Mouse (Mus musculus): ENCODE results near the gene Thsd4. TPM values are rescaled to one million over a fixed set of nuclear protein-coding genes. Genes with fewer than 3 reads are reported as not detected.

Gene Thsd4
- polyA plus RNA-seq, 1 experiment from 2014 or later = 9.4 TPM

DNA sequence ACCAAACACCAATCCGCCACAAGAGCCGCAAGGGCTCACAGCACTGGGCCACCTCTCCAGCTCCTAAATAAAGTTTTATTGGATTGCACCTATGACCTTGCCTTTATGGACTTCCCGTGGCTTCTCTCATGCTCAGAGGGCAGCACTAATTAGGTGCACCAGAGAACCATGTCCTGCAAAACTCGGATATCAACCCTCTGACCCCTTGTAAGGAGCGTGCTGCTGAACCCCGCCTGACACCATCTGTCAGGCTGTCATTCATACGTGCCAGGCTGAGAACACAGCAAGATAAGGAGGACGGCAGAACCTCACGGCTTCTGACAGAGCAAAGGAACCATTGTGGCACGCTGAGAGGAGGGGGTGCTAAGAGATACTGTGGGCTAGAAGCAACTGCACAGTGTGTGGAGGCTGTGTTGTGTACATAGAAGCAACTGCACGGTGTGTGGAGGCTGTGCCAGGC lies 8.5 kb downstream of the Thsd4 start:
- Histone ChIP-seq H3K9ac (no peak overlapping the region), H3K27me3 (peaks cover 22% of the 10 kb centered on the region; the same call in 1 of the 2 replicates), H3K9me3 (no peaks in the 10 kb centered on the region), H3K4me2 (no peak overlapping the region), H3K4me3 (replicated peaks) (no peak overlapping the region), H3K27ac (no peak overlapping the region), H3K4me1 (peaks cover 44% of the 10 kb centered on the region), H3K36me3 (replicated peaks) (no peaks in the 10 kb centered on the region)
- peak; percentile 20; the same call in 1 of the 2 replicates for ATAC-seq (ENCODE audit: low FRiP score)
- WGBS = 42% methylated on average over 11 of the region's 11 CpGs

DNA sequence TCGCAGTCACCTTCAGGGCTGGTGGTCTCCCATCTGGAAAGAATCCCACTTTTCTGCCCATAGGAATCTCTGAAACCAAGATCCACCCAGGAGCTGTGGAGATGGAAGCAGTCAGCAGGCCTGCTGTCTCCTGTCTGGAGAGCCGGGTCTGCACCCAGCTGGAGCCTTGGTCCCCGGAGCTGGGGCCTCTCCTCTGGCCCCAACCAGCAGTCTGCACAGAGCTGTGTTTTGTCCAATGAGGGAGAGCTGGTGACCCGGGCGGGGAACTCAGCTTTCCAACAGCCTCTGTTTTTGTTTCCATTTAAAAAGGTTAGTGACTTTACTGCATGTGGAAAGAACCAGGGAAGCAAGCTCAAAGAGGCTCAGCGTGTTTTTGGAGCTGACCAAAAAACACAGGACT lies 11.0 kb downstream of the Thsd4 start:
- ATAC-seq (ENCODE audit: low FRiP score) = no peak
- Histone ChIP-seq H3K9ac (no peak overlapping the region), H3K4me1 (peaks cover 32% of the 10 kb centered on the region), H3K27ac (no peak overlapping the region), H3K9me3 (no peaks in the 10 kb centered on the region), H3K27me3 (peaks cover 8% of the 10 kb centered on the region; the same call in 1 of the 2 replicates), H3K36me3 (replicated peaks) (no peaks in the 10 kb centered on the region), H3K4me2 (no peak overlapping the region), H3K4me3 (replicated peaks) (no peak overlapping the region)
- 44% methylated on average over 6 of the region's 6 CpGs for WGBS

DNA sequence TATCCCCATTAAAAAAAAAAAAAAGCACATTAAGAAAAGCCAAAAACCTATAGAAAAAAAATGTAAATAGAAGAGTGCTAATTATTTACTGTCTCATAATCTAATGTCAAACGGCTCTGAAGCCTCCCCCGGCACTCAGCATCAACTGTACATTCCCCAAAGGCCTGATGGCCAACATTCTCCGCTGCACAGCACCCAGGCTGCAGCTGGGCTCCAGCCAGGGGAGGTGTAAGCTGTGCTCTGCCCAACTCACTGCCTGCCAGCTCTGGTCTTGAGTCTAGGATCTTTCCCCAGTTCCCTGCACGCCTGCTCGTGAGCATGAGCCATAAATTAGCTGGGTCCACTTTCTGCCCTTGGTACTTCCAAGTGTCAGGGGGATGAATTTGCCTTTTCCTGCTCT lies 15.7 kb downstream of the Thsd4 start:
- no peak overlapping the region for H3K9ac ChIP-seq
- no peak overlapping the region for H3K4me3 ChIP-seq (replicated peaks)
- H3K36me3 ChIP-seq (replicated peaks) = no peaks in the 10 kb centered on the region
- no peak overlapping the region for H3K4me2 ChIP-seq
- 80% methylated on average over 5 of the region's 5 CpGs for WGBS
- H3K4me1 ChIP-seq = peaks cover 29% of the 10 kb centered on the region
- no peak for ATAC-seq (ENCODE audit: low FRiP score)
- H3K9me3 ChIP-seq = no peaks in the 10 kb centered on the region
- H3K27ac ChIP-seq = no peak overlapping the region
- peaks cover 8% of the 10 kb centered on the region; the same call in 1 of the 2 replicates for H3K27me3 ChIP-seq

DNA sequence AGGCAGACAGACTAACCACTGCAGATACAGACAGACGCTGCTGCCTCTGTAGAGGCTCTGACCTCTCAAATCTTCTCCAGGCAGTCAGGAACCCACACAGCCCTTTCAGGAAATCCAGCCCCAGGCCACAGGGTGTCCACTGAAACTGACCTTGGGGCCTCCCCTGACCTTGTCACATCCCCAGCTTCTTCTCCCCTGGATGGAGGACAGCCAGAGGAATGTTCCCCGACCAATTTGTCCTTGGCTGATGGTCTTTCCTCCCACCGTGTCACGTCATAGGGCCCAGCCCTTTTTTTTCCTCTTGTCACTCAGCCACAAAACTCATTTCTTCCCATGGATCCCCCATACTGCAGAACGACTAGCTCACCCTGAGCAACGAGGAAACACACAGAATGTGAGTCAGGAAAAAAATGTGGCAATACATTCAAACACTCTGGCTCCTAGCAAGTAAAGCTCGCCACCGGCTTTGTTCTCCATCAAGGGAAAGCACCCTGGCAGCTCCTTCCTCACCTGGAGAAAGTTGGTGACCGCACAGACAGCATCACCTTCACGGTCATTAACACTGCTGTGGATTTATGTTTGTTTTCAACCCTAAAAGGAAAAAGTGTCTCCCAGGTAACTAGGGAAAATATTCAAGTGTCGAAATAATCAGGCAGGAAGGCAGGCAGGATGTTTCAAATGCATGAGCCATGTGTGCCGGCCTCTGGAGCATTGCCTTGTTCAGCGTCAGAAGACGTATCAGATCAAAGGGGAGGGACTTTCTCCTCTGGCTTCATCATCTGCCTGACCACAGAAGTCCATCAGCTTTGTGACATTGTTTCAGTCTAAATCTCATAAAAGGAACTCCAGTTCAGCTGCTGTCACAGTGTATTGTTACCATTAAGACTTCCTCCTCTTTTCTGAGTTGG lies 17.2 kb downstream of the Thsd4 start:
- ATAC-seq (ENCODE audit: low FRiP score) = no peak
- Histone ChIP-seq H3K9me3 (no peaks in the 10 kb centered on the region), H3K4me3 (replicated peaks) (no peak overlapping the region), H3K27me3 (no peaks in the 10 kb centered on the region), H3K9ac (no peak overlapping the region), H3K4me2 (no peak overlapping the region), H3K4me1 (peaks cover 15% of the 10 kb centered on the region), H3K27ac (no peak overlapping the region), H3K36me3 (replicated peaks) (no peaks in the 10 kb centered on the region)
- 80% methylated on average over 14 of the region's 14 CpGs for WGBS

DNA sequence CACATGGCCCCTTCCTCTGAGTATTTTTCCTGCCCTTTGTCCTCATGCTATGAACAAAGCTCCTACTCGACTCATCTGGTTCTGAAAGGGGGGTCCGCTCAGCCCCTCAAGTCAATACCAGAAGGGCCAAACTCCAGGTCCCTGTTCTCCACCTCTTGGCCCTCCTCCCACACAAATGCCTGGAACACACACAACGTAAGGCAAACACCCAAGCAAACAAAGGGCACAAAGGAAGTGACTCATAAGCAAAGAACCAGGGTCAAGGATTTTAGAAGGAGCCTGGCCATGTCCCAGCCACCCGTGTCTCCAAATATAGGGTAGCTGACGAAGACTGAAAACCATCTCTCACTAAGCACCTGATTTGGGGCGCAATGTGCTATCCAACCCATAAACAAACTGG lies 19.6 kb downstream of the Thsd4 start:
- Histone ChIP-seq H3K4me2 (no peak overlapping the region), H3K9me3 (no peaks in the 10 kb centered on the region), H3K9ac (no peak overlapping the region), H3K4me1 (peaks cover 15% of the 10 kb centered on the region), H3K27ac (no peak overlapping the region), H3K36me3 (replicated peaks) (no peaks in the 10 kb centered on the region), H3K4me3 (replicated peaks) (no peak overlapping the region), H3K27me3 (no peaks in the 10 kb centered on the region)
- ATAC-seq (ENCODE audit: low FRiP score) = no peak
- WGBS = 89% methylated on average over 6 of the region's 6 CpGs

DNA sequence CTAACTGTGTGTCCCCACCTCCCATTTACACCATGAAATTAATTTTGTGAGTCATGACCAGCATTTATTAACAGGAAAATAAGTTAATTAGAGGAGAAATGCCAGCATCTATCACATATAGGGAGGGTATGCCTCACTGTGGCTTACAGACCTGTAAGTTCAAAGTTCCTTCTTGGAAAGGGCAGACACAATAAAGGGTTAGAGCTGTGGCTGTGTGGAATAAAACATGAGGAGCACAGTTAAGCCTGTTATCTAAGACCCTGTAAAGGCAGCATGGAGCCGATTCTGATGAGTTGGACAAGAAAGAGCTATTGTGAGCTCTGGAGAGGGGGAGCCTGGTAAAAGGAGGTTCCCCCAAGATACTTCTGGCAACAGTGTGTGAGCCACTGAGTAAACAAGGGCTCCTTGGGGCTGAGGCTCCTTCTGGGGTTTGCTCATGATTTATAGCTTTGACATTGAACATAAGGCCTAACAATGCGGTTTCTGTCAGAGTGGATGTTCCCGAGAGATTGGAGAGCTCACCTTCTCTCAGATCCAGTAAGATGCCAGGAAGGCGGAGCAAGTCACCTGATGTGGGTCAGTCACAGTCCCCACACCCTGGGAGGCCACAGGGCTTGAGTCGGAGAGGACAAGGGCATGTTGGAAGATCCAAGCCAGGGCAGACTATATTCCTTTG lies 20.2 kb downstream of the Thsd4 start:
- Histone ChIP-seq H3K4me3 (replicated peaks) (no peak overlapping the region), H3K4me2 (no peak overlapping the region), H3K27me3 (no peaks in the 10 kb centered on the region), H3K36me3 (replicated peaks) (no peaks in the 10 kb centered on the region), H3K4me1 (peaks cover 15% of the 10 kb centered on the region), H3K9me3 (no peaks in the 10 kb centered on the region), H3K27ac (no peak overlapping the region), H3K9ac (no peak overlapping the region)
- no peak for ATAC-seq (ENCODE audit: low FRiP score)
- WGBS = 83% methylated on average over 5 of the region's 5 CpGs

DNA sequence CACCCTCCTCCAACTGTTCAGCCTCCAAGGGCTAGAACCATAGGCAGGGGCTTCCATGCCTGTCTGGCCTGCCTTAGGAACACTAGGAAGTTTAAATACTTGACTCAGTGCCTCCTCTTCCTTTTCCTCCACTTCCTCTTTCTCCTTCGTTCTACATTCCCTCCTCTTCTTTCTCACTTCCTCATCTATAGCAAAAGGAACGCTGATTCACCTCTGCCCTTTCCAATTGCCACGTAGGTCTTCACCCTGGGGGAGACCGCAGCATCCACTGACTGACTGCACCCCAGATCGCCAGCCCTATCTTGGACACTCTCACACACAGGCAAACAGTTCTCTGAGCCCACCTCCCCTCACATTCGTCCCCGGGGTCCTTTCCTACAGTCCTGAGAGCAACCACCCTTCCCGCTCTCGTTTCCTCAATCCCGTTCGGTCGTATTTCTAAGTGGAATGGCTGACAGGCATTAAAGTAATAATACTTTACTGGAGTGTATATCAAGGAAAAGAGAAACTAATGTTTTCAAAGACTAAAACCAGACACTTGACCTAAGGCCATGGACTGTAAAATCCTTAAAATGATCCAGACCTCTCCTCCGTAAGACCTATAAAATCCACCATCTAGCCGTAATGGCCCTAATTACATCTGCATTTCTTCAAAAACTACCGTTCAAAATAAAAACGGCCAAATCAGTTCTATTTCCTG lies 29.4 kb downstream of the Thsd4 start:
- Histone ChIP-seq H3K36me3 (replicated peaks) (no peaks in the 10 kb centered on the region), H3K4me2 (no peak overlapping the region), H3K9ac (no peak overlapping the region), H3K27me3 (no peaks in the 10 kb centered on the region), H3K4me1 (no peaks in the 10 kb centered on the region), H3K9me3 (no peaks in the 10 kb centered on the region), H3K4me3 (replicated peaks) (no peak overlapping the region), H3K27ac (no peak overlapping the region)
- 88% methylated on average over 16 of the region's 16 CpGs for WGBS
- ATAC-seq (ENCODE audit: low FRiP score) = no peak

DNA sequence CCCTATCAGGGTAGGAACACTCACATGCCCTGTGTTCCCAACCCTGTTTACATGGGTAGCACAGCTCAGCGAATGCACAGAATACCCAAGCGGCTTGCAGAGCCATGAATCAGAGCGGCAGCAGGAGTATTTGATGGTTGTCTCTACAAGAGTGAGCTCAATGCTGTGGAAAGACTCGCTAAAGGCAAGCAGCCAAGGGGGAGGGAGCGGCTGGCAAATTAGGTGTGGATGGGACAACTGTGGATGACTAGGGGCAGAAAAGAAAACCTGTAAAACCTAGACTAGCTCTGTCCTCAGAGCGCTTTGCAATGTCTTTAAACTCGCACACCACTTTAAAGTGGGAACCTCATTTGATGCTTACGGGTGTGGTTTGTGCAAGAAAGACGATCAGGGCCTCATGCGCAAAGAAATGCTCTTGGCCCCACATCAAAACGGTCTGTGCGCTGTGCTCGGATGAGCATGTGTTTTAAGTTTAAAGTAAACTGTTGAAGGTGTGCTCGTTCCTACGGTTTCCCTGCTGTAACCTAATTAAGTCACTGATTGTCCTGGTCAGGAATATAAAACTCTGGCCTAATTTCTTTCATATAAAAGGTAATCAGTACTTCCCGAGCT lies 30.3 kb downstream of the Thsd4 start:
- no peak for ATAC-seq (ENCODE audit: low FRiP score)
- Histone ChIP-seq H3K4me2 (no peak overlapping the region), H3K9ac (no peak overlapping the region), H3K27ac (no peak overlapping the region), H3K4me3 (replicated peaks) (no peak overlapping the region), H3K27me3 (no peaks in the 10 kb centered on the region), H3K36me3 (replicated peaks) (no peaks in the 10 kb centered on the region), H3K9me3 (no peaks in the 10 kb centered on the region), H3K4me1 (no peaks in the 10 kb centered on the region)
- WGBS = 85% methylated on average over 16 of the region's 16 CpGs

DNA sequence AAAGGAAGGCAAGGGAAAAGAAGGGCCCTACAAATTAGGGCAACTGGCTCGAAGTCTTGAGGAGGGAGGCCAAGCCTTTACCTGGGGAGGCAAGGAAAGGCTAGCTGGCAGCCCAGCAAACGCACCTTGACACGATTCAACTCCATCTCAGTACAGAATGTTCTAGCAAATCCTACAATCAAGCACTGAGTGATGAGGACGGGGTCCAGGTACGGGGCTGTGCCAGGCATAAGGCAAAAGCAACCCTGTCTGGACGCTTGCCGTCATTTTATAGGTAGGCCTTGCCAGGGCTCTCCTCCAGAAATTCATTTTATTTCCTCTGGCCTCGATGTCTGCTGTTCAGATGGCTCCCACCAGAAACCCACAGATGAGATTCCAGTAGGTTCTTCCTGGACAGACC lies 30.8 kb downstream of the Thsd4 start:
- H3K4me2 ChIP-seq = no peak overlapping the region
- no peak overlapping the region for H3K27ac ChIP-seq
- no peaks in the 10 kb centered on the region for H3K4me1 ChIP-seq
- no peaks in the 10 kb centered on the region for H3K9me3 ChIP-seq
- H3K4me3 ChIP-seq (replicated peaks) = no peak overlapping the region
- no peaks in the 10 kb centered on the region for H3K36me3 ChIP-seq (replicated peaks)
- no peak overlapping the region for H3K9ac ChIP-seq
- WGBS = 95% methylated on average over 8 of the region's 8 CpGs
- no peaks in the 10 kb centered on the region for H3K27me3 ChIP-seq
- no peak for ATAC-seq (ENCODE audit: low FRiP score)

DNA sequence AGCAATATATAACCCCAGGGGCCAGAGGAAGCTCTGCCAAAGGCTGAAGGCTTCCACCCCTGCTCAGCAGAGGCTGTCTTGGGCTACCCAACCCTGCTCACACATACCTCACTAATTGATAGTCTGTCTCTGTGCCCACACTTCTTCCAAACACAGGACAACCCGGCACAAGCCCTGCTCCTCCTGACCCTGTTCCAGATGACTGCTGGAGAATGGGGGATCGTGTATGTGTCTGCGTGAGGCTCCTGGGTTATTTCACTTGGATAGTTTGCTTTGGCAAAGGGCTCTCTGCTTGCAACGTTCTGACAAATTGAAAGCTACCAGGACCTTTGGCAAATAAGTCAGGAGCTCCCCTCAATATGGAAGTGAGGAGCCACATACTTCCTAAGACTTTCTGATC lies 33.0 kb downstream of the Thsd4 start:
- Histone ChIP-seq H3K9ac (no peak overlapping the region), H3K27me3 (no peaks in the 10 kb centered on the region), H3K36me3 (replicated peaks) (no peaks in the 10 kb centered on the region), H3K4me1 (no peaks in the 10 kb centered on the region), H3K4me2 (no peak overlapping the region), H3K9me3 (no peaks in the 10 kb centered on the region), H3K27ac (no peak overlapping the region), H3K4me3 (replicated peaks) (no peak overlapping the region)
- no peak for ATAC-seq (ENCODE audit: low FRiP score)
- WGBS = 82% methylated on average over 4 of the region's 4 CpGs

DNA sequence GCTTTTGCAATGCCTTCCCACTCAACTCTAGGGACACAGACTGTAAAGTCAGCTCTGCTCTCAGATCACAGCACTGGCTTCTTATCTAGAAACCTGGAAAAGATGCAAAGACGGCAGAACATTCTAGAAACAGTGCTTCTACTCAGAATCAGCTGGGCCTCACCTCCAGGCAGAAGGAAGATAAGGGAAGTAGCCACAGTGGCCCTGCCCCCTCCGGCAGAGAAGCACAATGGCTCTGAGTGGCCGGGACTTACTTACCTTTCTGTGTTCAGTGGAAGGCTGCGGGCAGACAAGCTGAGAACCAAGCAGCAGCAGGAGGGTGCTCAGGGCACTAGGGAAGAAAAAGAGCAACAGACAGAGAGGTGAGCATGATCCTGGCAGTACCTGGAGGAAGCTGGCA lies 39.7 kb downstream of the Thsd4 start:
- H3K27ac ChIP-seq = no peak overlapping the region
- no peaks in the 10 kb centered on the region for H3K36me3 ChIP-seq (replicated peaks)
- no peak overlapping the region for H3K4me2 ChIP-seq
- H3K4me3 ChIP-seq (replicated peaks) = no peak overlapping the region
- no peaks in the 10 kb centered on the region for H3K9me3 ChIP-seq
- H3K4me1 ChIP-seq = no peaks in the 10 kb centered on the region
- no peak for ATAC-seq (ENCODE audit: low FRiP score)
- H3K27me3 ChIP-seq = no peaks in the 10 kb centered on the region
- 75% methylated on average over 4 of the region's 4 CpGs for WGBS
- no peak overlapping the region for H3K9ac ChIP-seq

DNA sequence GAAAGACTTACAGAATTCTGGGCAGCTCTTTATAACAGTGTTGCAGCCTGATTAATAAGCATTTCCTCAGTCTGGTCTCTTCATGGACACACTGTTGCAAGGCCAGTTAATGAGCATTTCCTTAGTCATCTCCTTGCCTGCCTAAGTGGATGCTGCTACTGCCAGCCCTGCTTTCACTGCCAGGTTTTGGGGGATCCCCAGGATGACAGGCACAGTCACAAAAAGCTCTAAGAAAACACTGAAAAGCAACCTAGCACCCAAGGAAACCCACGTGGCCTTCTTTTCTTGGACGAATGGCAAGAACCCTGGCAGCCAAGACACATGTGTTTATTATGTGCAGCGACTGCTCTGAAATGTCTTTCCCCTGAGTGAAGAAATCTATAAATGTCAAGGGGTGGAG lies 41.8 kb downstream of the Thsd4 start:
- H3K4me1 ChIP-seq = no peaks in the 10 kb centered on the region
- WGBS = 84% methylated on average over 3 of the region's 3 CpGs
- no peak overlapping the region; the same call in 1 of the 2 replicates for H3K27ac ChIP-seq
- no peak overlapping the region for H3K4me3 ChIP-seq (replicated peaks)
- H3K9me3 ChIP-seq = no peaks in the 10 kb centered on the region
- H3K27me3 ChIP-seq = no peaks in the 10 kb centered on the region
- no peak overlapping the region for H3K9ac ChIP-seq
- ATAC-seq (ENCODE audit: low FRiP score) = no peak
- H3K36me3 ChIP-seq (replicated peaks) = no peaks in the 10 kb centered on the region
- H3K4me2 ChIP-seq = no peak overlapping the region

Data from forebrain, embryonic 12.5 days (tissue).